Mouse (Mus musculus) CH12.LX (cell line): ENCODE data around the gene Ngfr.

ENCODE experiments used
- CHD1 ChIP-seq: IDR thresholded peaks from 2 replicates; pipeline ENCODE4 v1.6.1; 2012; ENCODE audit warnings: low read depth, low read length, improper control_type of control experiment, inconsistent platforms
- CTCF ChIP-seq, 2 experiments: IDR thresholded peaks in 1 of 2; conservative IDR thresholded peaks in 1 of 2; 2 replicates each; pipeline ENCODE4 v1.5.1; 2011 to 2012; ENCODE audit warnings: low read depth in 2 of 2, low read length in 2 of 2, improper control_type of control experiment in 1 of 2, inconsistent platforms in 1 of 2, mild to moderate bottlenecking in 1 of 2, moderate library complexity in 1 of 2
- E2F4 ChIP-seq: IDR thresholded peaks from 2 replicates; pipeline ENCODE4 v1.6.1; 2011; ENCODE audit warnings: low read depth, low read length, improper control_type of control experiment; ENCODE audit not compliant: insufficient replicate concordance
- KAT2A ChIP-seq: IDR thresholded peaks from 2 replicates; pipeline ENCODE4 v1.6.1; 2012; ENCODE audit warnings: low read length, improper control_type of control experiment, inconsistent platforms; ENCODE audit not compliant: insufficient replicate concordance
- POLR2A ChIP-seq: IDR thresholded peaks from 2 replicates; pipeline ENCODE4 v1.6.1; 2011; ENCODE audit warnings: low read depth, mild to moderate bottlenecking, improper control_type of control experiment, low read length
- TBP ChIP-seq: conservative IDR thresholded peaks from 2 replicates; pipeline ENCODE4 v1.6.1; 2011; ENCODE audit warnings: low read depth, low read length, improper control_type of control experiment

GRCm38 (mm10) chr11:95617785-95618465 is 30.4 kb upstream of the Ngfr start:
- TF ChIP-seq POLR2A (no peak), TBP (no peak), CTCF (conservative IDR thresholded peaks at IDR 0.05 in 1 of 2, IDR thresholded peaks at IDR 0.05 in 1 of 2; ENCODE audit: low read depth in 2 of 2, low read length in 2 of 2) (no peak), KAT2A (no peak), CHD1 (no peak), E2F4 (no peak)
